Mouse (Mus musculus): ENCODE results near the gene Swsap1. TPM values are rescaled to one million over a fixed set of nuclear protein-coding genes. Genes with fewer than 3 reads are reported as not detected.

The Swsap1 gene
- polyA plus RNA-seq, 1 experiment: 5.7 TPM

- H3K4me3 ChIP-seq (replicated peaks; ENCODE audit: control insufficient read depth, low read depth, low read length): no peak overlapping the region
- H3K4me1 ChIP-seq (ENCODE audit: control insufficient read depth, insufficient read depth, low read length): no peaks in the 10 kb centered on the region
- H3K27ac ChIP-seq (ENCODE audit: control insufficient read depth, insufficient read depth, low read depth, low read length, poor library complexity): no peak overlapping the region
- 80% methylated on average over 4 of the region's 4 CpGs for WGBS
- no peak for TF ChIP-seq CTCF (IDR thresholded peaks at IDR 0.05; ENCODE audit: control insufficient read depth, insufficient read depth, low read length)
- no peak for TF ChIP-seq POLR2A (IDR thresholded peaks at IDR 0.05; ENCODE audit: borderline replicate concordance, control insufficient read depth, low read depth, low read length)
Observed at GRCm38 (mm10) chr9:21938234-21938855, 17.2 kb upstream of the Swsap1 start.

GRCm38 (mm10) chr9:21943046-21943445, 12.5 kb upstream of the Swsap1 start:
- H3K4me3 ChIP-seq (replicated peaks; ENCODE audit: control insufficient read depth, low read depth, low read length): no peak overlapping the region
- no peak overlapping the region for H3K27ac ChIP-seq (ENCODE audit: control insufficient read depth, insufficient read depth, low read depth, low read length, poor library complexity)
- no peak for TF ChIP-seq CTCF (IDR thresholded peaks at IDR 0.05; ENCODE audit: control insufficient read depth, insufficient read depth, low read length)
- no peak for TF ChIP-seq POLR2A (IDR thresholded peaks at IDR 0.05; ENCODE audit: borderline replicate concordance, control insufficient read depth, low read depth, low read length)
- H3K4me1 ChIP-seq (ENCODE audit: control insufficient read depth, insufficient read depth, low read length): no peaks in the 10 kb centered on the region
- WGBS: 70% methylated on average over 12 of the region's 12 CpGs

- no peak overlapping the region for H3K4me3 ChIP-seq (replicated peaks; ENCODE audit: control insufficient read depth, low read depth, low read length)
- no peaks in the 10 kb centered on the region for H3K4me1 ChIP-seq (ENCODE audit: control insufficient read depth, insufficient read depth, low read length)
- no peak overlapping the region for H3K27ac ChIP-seq (ENCODE audit: control insufficient read depth, insufficient read depth, low read depth, low read length, poor library complexity)
- TF ChIP-seq CTCF (IDR thresholded peaks at IDR 0.05; ENCODE audit: control insufficient read depth, insufficient read depth, low read length) (no peak), POLR2A (IDR thresholded peaks at IDR 0.05; ENCODE audit: borderline replicate concordance, control insufficient read depth, low read depth, low read length) (no peak)
- WGBS: 70% methylated on average over 12 of the region's 12 CpGs
Observed at GRCm38 (mm10) chr9:21943638-21944037, 11.9 kb upstream of the Swsap1 start.

- Histone ChIP-seq H3K4me1 (ENCODE audit: control insufficient read depth, insufficient read depth, low read length) (no peaks in the 10 kb centered on the region), H3K27ac (ENCODE audit: control insufficient read depth, insufficient read depth, low read depth, low read length, poor library complexity) (no peak overlapping the region), H3K4me3 (replicated peaks; ENCODE audit: control insufficient read depth, low read depth, low read length) (no peak overlapping the region)
- TF ChIP-seq POLR2A (IDR thresholded peaks at IDR 0.05; ENCODE audit: borderline replicate concordance, control insufficient read depth, low read depth, low read length) (no peak), CTCF (IDR thresholded peaks at IDR 0.05; ENCODE audit: control insufficient read depth, insufficient read depth, low read length) (no peak)
- 55% methylated on average over 23 of the region's 23 CpGs for WGBS
Observed at GRCm38 (mm10) chr9:21944267-21944666, 11.3 kb upstream of the Swsap1 start.

- Histone ChIP-seq H3K4me1 (ENCODE audit: control insufficient read depth, insufficient read depth, low read length) (no peaks in the 10 kb centered on the region), H3K4me3 (replicated peaks; ENCODE audit: control insufficient read depth, low read depth, low read length) (no peak overlapping the region), H3K27ac (ENCODE audit: control insufficient read depth, insufficient read depth, low read depth, low read length, poor library complexity) (no peak overlapping the region)
- WGBS: 3% methylated on average over 28 of the region's 28 CpGs
- TF ChIP-seq POLR2A (IDR thresholded peaks at IDR 0.05; ENCODE audit: borderline replicate concordance, control insufficient read depth, low read depth, low read length) (no peak), CTCF (IDR thresholded peaks at IDR 0.05; ENCODE audit: control insufficient read depth, insufficient read depth, low read length) (no peak)
Observed at GRCm38 (mm10) chr9:21947540-21948130, 7.9 kb upstream of the Swsap1 start.

GRCm38 (mm10) chr9:21948146-21948545, 7.4 kb upstream of the Swsap1 start:
- WGBS: 49% methylated on average over 8 of the region's 8 CpGs
- TF ChIP-seq POLR2A (IDR thresholded peaks at IDR 0.05; ENCODE audit: borderline replicate concordance, control insufficient read depth, low read depth, low read length) (no peak), CTCF (IDR thresholded peaks at IDR 0.05; ENCODE audit: control insufficient read depth, insufficient read depth, low read length) (no peak)
- Histone ChIP-seq H3K27ac (ENCODE audit: control insufficient read depth, insufficient read depth, low read depth, low read length, poor library complexity) (no peak overlapping the region), H3K4me1 (ENCODE audit: control insufficient read depth, insufficient read depth, low read length) (no peaks in the 10 kb centered on the region), H3K4me3 (replicated peaks; ENCODE audit: control insufficient read depth, low read depth, low read length) (no peak overlapping the region)

- WGBS: 64% methylated on average over 6 of the region's 6 CpGs
- Histone ChIP-seq H3K27ac (ENCODE audit: control insufficient read depth, insufficient read depth, low read depth, low read length, poor library complexity) (no peak overlapping the region), H3K4me1 (ENCODE audit: control insufficient read depth, insufficient read depth, low read length) (no peaks in the 10 kb centered on the region; the same call in 1 of the 2 replicates), H3K4me3 (replicated peaks; ENCODE audit: control insufficient read depth, low read depth, low read length) (no peak overlapping the region)
- no peak for TF ChIP-seq POLR2A (IDR thresholded peaks at IDR 0.05; ENCODE audit: borderline replicate concordance, control insufficient read depth, low read depth, low read length)
Observed at GRCm38 (mm10) chr9:21948790-21949189, 6.8 kb upstream of the Swsap1 start.

GRCm38 (mm10) chr9:21950322-21950721, 5.2 kb upstream of the Swsap1 start:
- no peaks in the 10 kb centered on the region; the same call in 1 of the 2 replicates for H3K4me1 ChIP-seq (ENCODE audit: control insufficient read depth, insufficient read depth, low read length)
- no peak for TF ChIP-seq POLR2A (IDR thresholded peaks at IDR 0.05; ENCODE audit: borderline replicate concordance, control insufficient read depth, low read depth, low read length)
- TF ChIP-seq CTCF (IDR thresholded peaks at IDR 0.05; ENCODE audit: control insufficient read depth, insufficient read depth, low read length): peak; percentile 51
- H3K27ac ChIP-seq (ENCODE audit: control insufficient read depth, insufficient read depth, low read depth, low read length, poor library complexity): no peak overlapping the region
- no peak overlapping the region for H3K4me3 ChIP-seq (replicated peaks; ENCODE audit: control insufficient read depth, low read depth, low read length)
- WGBS: 11% methylated on average over 11 of the region's 11 CpGs

Data from bone marrow, adult 2 months (tissue).